Mouse (Mus musculus) limb, embryonic 14.5 days (tissue): ENCODE measurements around the gene Prickle2. TPM values are rescaled to one million over a fixed set of nuclear protein-coding genes. Genes with fewer than 3 reads are reported as not detected.

ENCODE experiments used
- ATAC-seq: fragments of 200-750 bp; cut with Nextera tagmentation; 2 replicates; pipeline ENCODE4 v1.8.0; 2017; ENCODE audit warnings: low read depth, moderate number of reproducible peaks, moderate TSS enrichment; ENCODE audit not compliant: low FRiP score
- DNase-seq: peaks from one replicate; pipeline ENCODE4 v3.0.0-alpha.2; 2015; ENCODE audit warnings: low spot score
- H3K27ac ChIP-seq: fragments of 300-500 bp; sonication (generic); replicated peaks from 2 replicates; pipeline ENCODE4 v1.5.1; 2014; ENCODE audit warnings: low read depth, mild to moderate bottlenecking, low read length, moderate library complexity, mixed read lengths
- H3K27me3 ChIP-seq: fragments of 300-500 bp; sonication (generic); 2 replicates; pipeline ENCODE4 v1.6.1; 2014; ENCODE audit warnings: low read length, mixed read lengths; ENCODE audit not compliant: control insufficient read depth, insufficient read depth
- H3K36me3 ChIP-seq: fragments of 300-500 bp; sonication (generic); 2 replicates; pipeline ENCODE4 v1.6.1; 2014; ENCODE audit warnings: mild to moderate bottlenecking, low read length, moderate library complexity, mixed read lengths; ENCODE audit not compliant: control insufficient read depth, insufficient read depth
- H3K4me1 ChIP-seq: fragments of 300-500 bp; sonication (generic); 2 replicates; pipeline ENCODE4 v1.6.1; 2014; ENCODE audit warnings: antibody characterized with exemption, low read length, mixed read lengths; ENCODE audit not compliant: control insufficient read depth, insufficient read depth
- H3K4me2 ChIP-seq: fragments of 300-500 bp; sonication (generic); replicated peaks from 2 replicates; pipeline ENCODE4 v1.6.1; 2014; ENCODE audit warnings: low read depth, mild to moderate bottlenecking, low read length, moderate library complexity; ENCODE audit not compliant: severe bottlenecking
- H3K4me3 ChIP-seq: fragments of 300-500 bp; sonication (generic); replicated peaks from 2 replicates; pipeline ENCODE4 v1.5.1; 2014; ENCODE audit warnings: low read length
- H3K9ac ChIP-seq: fragments of 300-500 bp; sonication (generic); 2 replicates; pipeline ENCODE4 v1.6.1; 2014; ENCODE audit warnings: mild to moderate bottlenecking, low read depth, low read length, moderate library complexity; ENCODE audit not compliant: severe bottlenecking
- H3K9me3 ChIP-seq: fragments of 300-500 bp; sonication (generic); 2 replicates; pipeline ENCODE4 v1.6.1; 2016; ENCODE audit warnings: low read length; ENCODE audit not compliant: control insufficient read depth
- POLR2A ChIP-seq: fragments of 200-500 bp; IDR thresholded peaks from 2 replicates; pipeline ENCODE4 v1.8.0; 2012; ENCODE audit warnings: inconsistent platforms, mild to moderate bottlenecking, moderate library complexity, borderline replicate concordance; ENCODE audit not compliant: insufficient read depth, insufficient read length; ENCODE audit errors: extremely low read depth
- WGBS: fragments of 180-500 bp; shearing (Covaris S2); extraction: QIAGEN DNeasy Blood & Tissue Kit; methylation state at CpG from one replicate; pipeline ENCODE4 v1.1.7; 2014; 5-methylcytosine and 5-hydroxymethylcytosine counted together
- polyA plus RNA-seq, 2 experiments: library from polyadenylated mRNA; depleted of rRNA in 1 of 2; stranded (reverse) in 1 of 2; unstranded in 1 of 2; fragments of >200 nt; fragmentation: Nextera tagmentation in 1 of 2; extraction: Ambion mirVana in 1 of 2; gene quantifications; 2 replicates each; pipeline versions ENCODE4 v1.2.1 to v1.2.3; 2012 to 2014

The Prickle2 gene
- polyA plus RNA-seq, 2 experiments: 5.5 to 8.0 TPM

- DNase-seq (no peak), ATAC-seq (no peak)
- H3K27ac ChIP-seq: no peak overlapping the region
- peak overlapping the region; percentile 60 for H3K4me2 ChIP-seq
- no peaks in the 10 kb centered on the region for H3K27me3 ChIP-seq
- no peak for TF ChIP-seq POLR2A
- peak overlapping the region; percentile 38 for H3K4me3 ChIP-seq
- peaks cover 22% of the 10 kb centered on the region; the same call in 1 of the 2 replicates for H3K4me1 ChIP-seq
- H3K36me3 ChIP-seq: no peaks in the 10 kb centered on the region
- peak overlapping the region; percentile 45; the same call in 1 of the 2 replicates for H3K9ac ChIP-seq
- no peaks in the 10 kb centered on the region for H3K9me3 ChIP-seq
- WGBS: 14% methylated on average over 1 of the region's 1 CpGs
Measured at GRCm38 (mm10) chr6:92481690-92481956, 224.3 kb downstream of the Prickle2 start.

GRCm38 (mm10) chr6:92480941-92481689 lies 224.8 kb downstream of the Prickle2 start:
- Histone ChIP-seq H3K9ac (peak overlapping the region; percentile 45), H3K27me3 (no peaks in the 10 kb centered on the region), H3K4me1 (peaks cover 22% of the 10 kb centered on the region; the same call in 1 of the 2 replicates), H3K9me3 (no peaks in the 10 kb centered on the region), H3K4me2 (peak overlapping the region; percentile 60), H3K36me3 (no peaks in the 10 kb centered on the region), H3K27ac (peak overlapping the region; percentile 40), H3K4me3 (peak overlapping the region; percentile 38)
- DNase-seq: peak; percentile 50
- ATAC-seq: peak; percentile 19
- WGBS: 1% methylated on average over 21 of the region's 21 CpGs
- TF ChIP-seq POLR2A: no peak

- DNase-seq (no peak), ATAC-seq (no peak)
- H3K27me3 ChIP-seq: no peaks in the 10 kb centered on the region
- H3K27ac ChIP-seq: no peak overlapping the region
- H3K4me3 ChIP-seq: no peak overlapping the region
- 95% methylated on average over 1 of the region's 1 CpGs for WGBS
- H3K4me1 ChIP-seq: peaks cover 22% of the 10 kb centered on the region; the same call in 1 of the 2 replicates
- TF ChIP-seq POLR2A: no peak
- no peak overlapping the region for H3K4me2 ChIP-seq
- H3K36me3 ChIP-seq: no peaks in the 10 kb centered on the region
- no peaks in the 10 kb centered on the region for H3K9me3 ChIP-seq
- no peak overlapping the region for H3K9ac ChIP-seq
Measured at GRCm38 (mm10) chr6:92478612-92479011, 227.3 kb downstream of the Prickle2 start.

GRCm38 (mm10) chr6:92477621-92478020 lies 228.3 kb downstream of the Prickle2 start:
- DNase-seq (peak; percentile 55), ATAC-seq (no peak)
- WGBS: 96% methylated on average over 2 of the region's 2 CpGs
- Histone ChIP-seq H3K4me3 (no peak overlapping the region), H3K4me1 (peaks cover 22% of the 10 kb centered on the region; the same call in 1 of the 2 replicates), H3K4me2 (no peak overlapping the region), H3K9me3 (no peaks in the 10 kb centered on the region), H3K27ac (no peak overlapping the region), H3K27me3 (no peaks in the 10 kb centered on the region), H3K9ac (no peak overlapping the region), H3K36me3 (no peaks in the 10 kb centered on the region)
- no peak for TF ChIP-seq POLR2A

GRCm38 (mm10) chr6:92469456-92469855 lies 236.5 kb downstream of the Prickle2 start:
- Histone ChIP-seq H3K9me3 (no peaks in the 10 kb centered on the region), H3K4me3 (no peak overlapping the region), H3K4me1 (peaks cover 15% of the 10 kb centered on the region), H3K9ac (no peak overlapping the region), H3K4me2 (no peak overlapping the region), H3K27ac (no peak overlapping the region), H3K27me3 (no peaks in the 10 kb centered on the region), H3K36me3 (no peaks in the 10 kb centered on the region)
- WGBS: 89% methylated on average over 4 of the region's 4 CpGs
- no peak for TF ChIP-seq POLR2A
- no peak for DNase-seq
- ATAC-seq: no peak
